Mouse (Mus musculus) G1E (cell line): Measurements from ENCODE around the gene Hes7.

Experiments
- CTCF ChIP-seq: IDR thresholded peaks from 2 replicates; pipeline ENCODE4 v1.5.1; 2012; ENCODE audit warnings: low read depth, low read length, inconsistent platforms, mixed read lengths
- GATA1 ChIP-seq: IDR thresholded peaks from 2 replicates; pipeline ENCODE4 v1.6.1; 2012; ENCODE audit warnings: borderline replicate concordance, low read length, inconsistent platforms, mixed read lengths
- POLR2AphosphoS5 ChIP-seq: IDR thresholded peaks from 2 replicates; pipeline ENCODE4 v1.6.1; 2012; ENCODE audit warnings: low read depth, low read length, inconsistent platforms; ENCODE audit not compliant: insufficient replicate concordance

GRCm38 (mm10) chr11:69080102-69080854 is 39.9 kb upstream of the Hes7 start:
- TF ChIP-seq CTCF (no peak), GATA1 (no peak), POLR2AphosphoS5 (no peak)
